Mouse (Mus musculus) CD4-positive naive resting alpha-beta T cell, adult 76 days (primary cell): Measurements from ENCODE around the gene Adcy3. TPM values are rescaled to one million over a fixed set of nuclear protein-coding genes. Genes with fewer than 3 reads are reported as not detected.

Source experiments
- total RNA-seq: library from RNA; stranded (reverse); gene quantifications from one replicate; pipeline ENCODE4 v1.2.4, GENCODE M21; 2023

The Adcy3 gene
- total RNA-seq = 24.4 TPM

DNA sequence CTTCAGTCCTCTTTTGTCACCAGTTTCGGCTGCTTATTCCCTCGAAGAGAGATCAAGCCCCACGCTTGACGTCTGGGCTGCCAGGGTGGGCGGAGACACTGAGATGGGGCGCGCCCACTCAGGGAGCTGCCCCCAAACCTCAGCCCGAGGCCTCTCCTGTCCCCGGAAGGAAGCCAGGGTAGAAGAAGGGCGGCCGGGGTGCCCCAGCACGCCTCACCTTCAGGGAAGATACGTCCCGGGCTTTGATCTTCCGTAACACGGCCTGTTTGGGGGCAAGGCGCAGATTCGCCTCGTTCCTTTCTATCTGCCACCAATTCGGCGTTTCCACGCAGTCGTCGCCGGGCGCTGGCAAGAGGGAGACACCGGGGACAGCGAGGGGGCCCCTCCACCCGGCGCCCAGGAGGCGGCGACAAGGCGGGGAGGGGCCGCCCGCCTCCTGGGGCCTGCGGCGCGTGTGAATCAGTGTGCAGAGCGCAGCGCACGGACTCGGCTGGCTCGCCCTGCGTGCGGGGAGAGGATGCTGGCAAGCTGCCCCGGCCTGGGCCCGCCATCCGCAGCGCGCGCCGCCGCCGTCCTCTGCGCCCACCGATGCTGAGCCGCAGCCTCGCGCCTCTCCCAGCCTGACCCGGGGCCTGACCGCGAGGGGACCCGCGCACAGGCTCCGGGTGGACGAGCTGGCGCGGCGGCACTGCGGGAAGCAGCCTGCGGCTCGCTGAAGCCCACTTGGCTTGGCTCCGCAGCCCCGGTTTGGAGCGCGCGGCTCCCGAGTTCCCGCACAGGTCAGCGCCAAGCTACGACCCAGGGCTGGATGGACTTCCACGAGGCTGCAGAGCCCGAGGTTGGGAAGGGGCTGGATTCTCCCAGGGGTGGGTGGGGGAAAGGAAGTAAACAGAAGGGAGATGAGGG is at the start of gene Adcy3:
Gene Adcy3, plus strand, starts transcription at position 163 of the 906 bp plus-strand sequence.

DNA sequence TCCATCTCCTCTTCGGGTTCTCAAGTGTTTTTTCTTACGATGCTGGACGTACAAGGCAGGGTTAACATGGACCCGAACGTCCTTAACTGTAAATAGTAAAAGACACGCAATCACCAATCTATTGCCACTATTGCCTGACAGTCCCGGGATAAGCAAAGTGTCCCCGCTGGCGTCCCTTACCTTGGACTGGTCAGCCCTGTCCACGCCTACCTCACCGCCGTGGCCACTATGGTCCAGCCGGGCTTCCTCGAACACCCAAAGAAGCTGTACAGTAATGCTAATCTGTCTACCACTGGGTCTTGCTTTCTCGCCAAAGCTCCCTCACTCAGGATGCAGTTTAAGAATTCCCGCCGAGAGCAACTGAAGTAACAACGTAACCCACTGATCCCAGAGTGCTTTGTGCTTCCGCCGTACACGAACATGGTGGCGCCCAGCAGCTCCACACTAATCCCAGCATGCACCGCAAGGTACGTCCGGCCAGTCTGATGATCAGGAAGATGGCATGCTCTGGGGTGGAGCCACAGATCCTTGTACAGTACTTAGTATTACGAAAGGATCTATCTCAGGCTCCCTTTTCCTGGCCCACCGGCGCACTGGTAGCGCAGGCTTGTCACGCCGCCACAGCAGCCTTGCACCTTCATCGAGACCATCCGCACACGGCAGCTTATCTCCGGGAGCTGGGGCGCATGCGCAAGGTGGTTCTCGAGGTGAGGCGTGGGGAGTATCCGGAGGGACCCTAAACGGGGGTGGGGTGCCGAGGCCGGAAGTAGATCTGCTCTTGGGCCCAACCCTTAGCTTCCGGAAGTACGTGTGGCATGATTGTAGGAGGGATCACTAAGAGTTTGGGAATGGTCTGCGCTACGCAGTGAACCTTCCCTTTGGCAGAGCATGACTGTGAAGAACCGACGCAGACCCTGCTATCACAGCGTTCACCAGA is 100.9 kb downstream of the Adcy3 start, which contains the start of the genes Ptrhd1 and Cenpo:
Gene Ptrhd1, plus strand, starts transcription at position 456 of the 937 bp plus-strand sequence.
Gene Cenpo, minus strand, starts transcription at position 723 of the 937 bp plus-strand sequence.

Other genes with a start within 250 kb of the Adcy3 start
- gene Pomc, start 178.2 kb upstream of the Adcy3 start, total RNA-seq = not detected
- gene Efr3b, start 94.2 kb upstream of the Adcy3 start, total RNA-seq = 0.09 TPM
- gene Dnajc27, start 50.5 kb upstream of the Adcy3 start, total RNA-seq = 11.6 TPM
- 5.8 TPM for gene Ptrhd1, start 100.9 kb downstream of the Adcy3 start, total RNA-seq
- 22.8 TPM for gene Cenpo, start 101.2 kb downstream of the Adcy3 start, total RNA-seq